Mouse (Mus musculus): ENCODE measurements at regions not wholly inside any gene's neighbourhood (a gene's known extent, or its start where the extent isn't known, plus 50 kb on each side); places are given as distances from the start of the nearest gene placed in this dataset.

- TF ChIP-seq CTCF (IDR thresholded peaks at IDR 0.05; ENCODE audit: low read depth) (no peak), EP300 (IDR thresholded peaks at IDR 0.05; ENCODE audit: low read depth) (no peak)
Measured at GRCm38 (mm10) chr10:67742305-67742704, 170.2 kb downstream of the Zfp365 start.

All from liver, embryonic 14.5 days (tissue).